Mouse (Mus musculus) kidney, adult 9 months (tissue): ENCODE measurements at regions not wholly inside any gene's neighbourhood (a gene's known extent, or its start where the extent isn't known, plus 50 kb on each side); places are given as distances from the start of the nearest gene placed in this dataset.

Experiments
- DNase-seq: peaks from one replicate; pipeline ENCODE4 v3.0.0; 2022

DNA sequence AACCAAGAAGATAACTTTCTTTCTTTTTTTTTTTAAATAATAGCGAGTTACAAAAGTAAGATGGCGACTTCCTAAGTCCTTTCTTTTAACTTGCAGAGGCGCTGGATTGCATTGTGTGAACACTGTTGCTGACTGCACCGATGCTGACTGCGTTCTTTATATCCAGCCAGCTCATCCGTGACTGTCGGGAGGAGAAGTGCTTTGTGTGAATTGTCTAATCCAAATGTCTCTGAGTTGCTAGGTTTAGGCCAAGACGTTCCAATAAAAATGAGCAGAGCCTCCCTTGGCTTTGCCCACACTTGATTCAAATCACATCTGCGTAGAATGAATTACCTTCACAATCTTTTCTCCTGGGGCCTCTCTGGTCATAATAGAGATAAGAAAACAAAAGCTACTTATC, 156.0 kb upstream of the Slc24a2 start:
- no peak for DNase-seq

GRCm38 (mm10) chr4:87385221-87385739, 155.0 kb upstream of the Slc24a2 start:
- DNase-seq, result no peak

DNA sequence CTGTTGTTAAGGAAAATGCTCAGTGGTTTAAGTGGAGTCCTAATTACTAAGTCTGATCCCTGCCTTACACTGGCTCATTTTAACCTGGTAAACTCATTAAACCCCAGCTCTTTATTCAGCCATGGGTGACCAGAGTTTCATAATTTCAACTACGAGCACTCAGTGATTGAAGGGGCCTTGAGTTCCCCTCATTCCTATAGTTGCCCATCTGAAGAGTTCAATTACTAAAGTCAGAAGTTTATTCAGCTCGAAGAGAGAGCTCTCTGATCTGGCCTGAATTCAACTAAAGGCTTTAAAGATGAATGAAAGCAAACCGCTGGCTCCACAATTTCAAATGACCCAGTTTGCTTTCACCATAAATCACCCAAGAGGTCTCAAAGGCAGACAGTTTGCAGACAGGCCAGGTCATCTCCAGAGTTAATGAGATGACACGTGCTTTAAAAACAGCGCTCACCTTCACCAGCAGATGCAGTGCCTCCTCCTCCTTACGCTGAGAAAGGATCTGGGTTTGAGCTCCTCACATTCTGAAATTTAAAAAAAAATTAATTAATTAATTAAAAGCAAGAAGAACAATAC, 154.3 kb upstream of the Slc24a2 start:
- peak; percentile 4 for DNase-seq

DNA sequence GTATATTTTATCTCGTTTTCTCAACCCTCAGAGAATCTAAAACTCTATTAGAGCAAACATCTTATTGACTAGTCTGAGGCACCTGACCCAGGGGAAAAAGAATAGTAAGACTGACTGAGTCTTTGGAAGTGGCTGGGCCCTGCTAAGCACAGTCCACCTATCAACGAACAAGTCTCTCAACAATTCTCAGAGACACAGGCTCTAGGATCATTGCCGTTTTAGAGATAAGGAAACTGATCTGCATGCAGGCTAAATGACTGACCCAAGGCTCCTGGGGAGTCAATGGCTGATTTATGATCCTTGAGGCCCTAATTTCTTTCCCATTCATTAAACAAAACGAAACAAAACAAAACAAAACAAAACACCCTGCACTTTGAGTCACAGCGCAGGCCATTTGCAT, 150.4 kb upstream of the Slc24a2 start:
- no peak for DNase-seq

- DNase-seq, result no peak
Observed at GRCm38 (mm10) chr4:87379516-87380173, 149.4 kb upstream of the Slc24a2 start.

DNA sequence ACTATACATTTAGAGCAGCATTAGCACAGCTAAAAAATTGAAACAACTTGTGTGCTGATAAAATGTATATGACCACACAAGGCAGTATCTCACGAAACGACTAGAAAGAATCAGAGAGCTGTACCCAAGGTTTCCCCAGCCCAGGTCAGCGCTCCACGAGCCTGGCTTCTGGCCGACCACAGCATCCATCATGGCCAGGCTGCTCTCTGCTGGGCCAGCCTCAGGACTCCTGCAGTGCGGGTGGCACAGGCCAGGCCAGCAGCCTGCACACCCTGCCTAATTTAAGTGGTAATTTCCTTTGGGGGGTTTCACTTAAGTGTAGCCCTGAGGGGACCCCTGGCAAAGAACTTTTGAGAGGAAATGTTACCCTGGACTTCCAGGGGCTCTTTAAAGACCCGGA, 141.7 kb upstream of the Slc24a2 start:
- no peak for DNase-seq

GRCm38 (mm10) chr4:87369626-87370234, 139.5 kb upstream of the Slc24a2 start:
- DNase-seq, result peak; percentile 7

GRCm38 (mm10) chr4:87368413-87369160, 138.3 kb upstream of the Slc24a2 start:
- DNase-seq, result peak; percentile 34

- DNase-seq, result peak; percentile 74
Observed at GRCm38 (mm10) chr4:87367732-87368412, 137.6 kb upstream of the Slc24a2 start.

GRCm38 (mm10) chr4:87362201-87362600, 131.9 kb upstream of the Slc24a2 start:
- DNase-seq, result no peak

- peak; percentile 27 for DNase-seq
Observed at GRCm38 (mm10) chr4:87359483-87359882, 129.2 kb upstream of the Slc24a2 start.

- no peak for DNase-seq
Observed at GRCm38 (mm10) chr4:87359004-87359403, 128.7 kb upstream of the Slc24a2 start.

DNA sequence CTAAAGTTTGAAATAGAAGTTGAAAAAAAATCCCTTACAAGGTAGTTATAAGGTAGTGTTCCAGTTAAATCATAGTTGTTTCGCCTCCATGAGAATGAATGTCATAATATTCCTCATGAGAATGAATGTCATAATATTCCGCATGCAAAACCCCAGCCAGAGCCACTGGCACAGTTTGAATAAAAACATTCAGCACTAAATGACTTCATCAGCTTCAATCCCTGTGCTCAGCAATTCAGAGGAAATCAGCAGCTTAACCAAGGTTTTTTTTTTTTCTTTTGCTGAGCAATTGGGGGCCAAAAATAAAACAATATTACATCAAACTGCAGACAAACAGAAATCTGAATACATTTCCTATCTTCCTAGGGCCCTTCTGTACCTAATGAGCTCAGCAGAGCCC, 102.7 kb upstream of the Slc24a2 start:
- no peak for DNase-seq

- DNase-seq, result no peak
Observed at GRCm38 (mm10) chr4:87329136-87329535, 98.9 kb upstream of the Slc24a2 start.

DNA sequence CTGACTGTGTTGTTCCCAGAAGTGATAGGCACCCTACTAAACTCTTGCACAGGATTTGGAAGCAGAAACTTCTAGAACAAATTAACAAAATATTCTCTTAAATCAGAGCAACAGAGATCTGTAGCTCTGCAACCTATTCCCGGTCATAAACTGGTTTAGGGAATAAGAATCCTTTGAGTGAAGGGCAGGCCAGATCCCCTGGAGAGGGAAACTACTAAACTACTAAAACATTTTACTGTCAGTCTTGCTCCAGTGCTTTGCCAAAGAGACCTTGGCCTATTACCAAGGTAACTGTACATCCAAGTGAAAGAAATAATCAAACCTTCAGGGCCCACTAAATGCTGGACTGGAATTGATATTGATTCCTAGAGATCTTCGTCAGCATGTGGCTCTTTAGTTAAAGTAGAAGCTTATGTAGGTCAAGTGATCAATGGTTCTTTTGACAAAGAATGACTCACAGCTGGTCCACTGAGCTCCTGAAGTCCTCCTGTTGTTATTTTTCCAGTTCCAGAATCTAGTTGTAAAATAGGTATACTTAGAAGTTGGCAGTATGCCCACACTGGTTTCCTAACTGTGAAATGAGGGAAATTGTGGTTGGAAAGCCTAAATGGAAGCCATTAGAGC, 91.6 kb upstream of the Slc24a2 start:
- DNase-seq, result no peak

DNA sequence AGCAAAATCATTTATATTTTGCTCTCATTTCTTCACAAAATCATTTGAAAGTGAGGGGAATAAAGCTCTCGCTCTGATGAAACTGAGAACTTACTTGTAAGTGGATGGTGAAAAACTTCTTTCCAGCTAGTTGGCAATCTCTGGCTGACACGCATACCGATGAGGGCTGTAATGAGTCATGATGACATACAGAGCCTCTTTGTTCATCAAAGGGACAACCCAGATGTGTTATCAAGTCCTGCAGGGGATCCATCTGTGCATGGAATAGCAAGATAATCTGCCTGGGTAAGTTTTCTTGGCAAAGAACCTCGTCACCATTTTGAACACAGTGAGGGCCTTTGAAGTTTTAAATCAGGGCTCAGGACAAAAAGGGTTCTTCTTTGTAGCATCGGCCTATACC, 67.9 kb upstream of the Slc24a2 start:
- no peak for DNase-seq

GRCm38 (mm10) chr4:87294538-87294937, 64.3 kb upstream of the Slc24a2 start:
- no peak for DNase-seq
